Mouse (Mus musculus) liver, embryonic 11.5 days (tissue): ENCODE measurements at regions not wholly inside any gene's neighbourhood (a gene's known extent, or its start where the extent isn't known, plus 50 kb on each side); places are given as distances from the start of the nearest gene placed in this dataset.

Experiments
- ATAC-seq: fragments of 200-750 bp; cut with Nextera tagmentation; replicated peaks from 2 replicates; pipeline ENCODE4 v1.8.0; 2017; ENCODE audit warnings: moderate number of reproducible peaks, mild to moderate bottlenecking, moderate TSS enrichment, moderate library complexity; ENCODE audit not compliant: low FRiP score
- DNase-seq: peaks from one replicate; pipeline ENCODE4 v3.0.0-alpha.2; 2017; ENCODE audit warnings: low spot score
- H3K27ac ChIP-seq: fragments of 300-500 bp; sonication (generic); 2 replicates; pipeline ENCODE4 v1.5.1; 2014; ENCODE audit warnings: mild to moderate bottlenecking, low read depth, low read length, control low read depth
- H3K27me3 ChIP-seq: fragments of 300-500 bp; sonication (generic); replicated peaks from 2 replicates; pipeline ENCODE4 v1.6.1; 2014; ENCODE audit warnings: low read length, mixed read lengths; ENCODE audit not compliant: control insufficient read depth, insufficient read depth
- H3K36me3 ChIP-seq: fragments of 300-500 bp; sonication (generic); 2 replicates; pipeline ENCODE4 v1.6.1; 2014; ENCODE audit warnings: mild to moderate bottlenecking, low read length, moderate library complexity, mixed read lengths; ENCODE audit not compliant: control insufficient read depth, insufficient read depth
- H3K4me1 ChIP-seq: fragments of 300-500 bp; sonication (generic); replicated peaks from 2 replicates; pipeline ENCODE4 v1.6.1; 2014; ENCODE audit warnings: low read length, mixed read lengths; ENCODE audit not compliant: control insufficient read depth, insufficient read depth
- H3K4me2 ChIP-seq: fragments of 300-500 bp; sonication (generic); 2 replicates; pipeline ENCODE4 v1.6.1; 2014; ENCODE audit warnings: mild to moderate bottlenecking, control low read depth, moderate library complexity
- H3K4me3 ChIP-seq: fragments of 300-500 bp; sonication (generic); 2 replicates; pipeline ENCODE4 v1.5.1; 2014; ENCODE audit warnings: low read depth, low read length, control low read depth
- H3K9ac ChIP-seq: fragments of 300-500 bp; sonication (generic); 2 replicates; pipeline ENCODE4 v1.6.1; 2014; ENCODE audit warnings: low read depth, low read length, control low read depth
- H3K9me3 ChIP-seq: fragments of 300-500 bp; sonication (generic); 2 replicates; pipeline ENCODE4 v1.6.1; 2016; ENCODE audit warnings: low read length, inconsistent platforms, mixed read lengths; ENCODE audit not compliant: control insufficient read depth
- WGBS: fragments of 180-500 bp; shearing (Covaris S2); extraction: QIAGEN DNeasy Blood & Tissue Kit; methylation state at CpG from one replicate; pipeline ENCODE4 v1.1.7; 2014; 5-methylcytosine and 5-hydroxymethylcytosine counted together

DNA sequence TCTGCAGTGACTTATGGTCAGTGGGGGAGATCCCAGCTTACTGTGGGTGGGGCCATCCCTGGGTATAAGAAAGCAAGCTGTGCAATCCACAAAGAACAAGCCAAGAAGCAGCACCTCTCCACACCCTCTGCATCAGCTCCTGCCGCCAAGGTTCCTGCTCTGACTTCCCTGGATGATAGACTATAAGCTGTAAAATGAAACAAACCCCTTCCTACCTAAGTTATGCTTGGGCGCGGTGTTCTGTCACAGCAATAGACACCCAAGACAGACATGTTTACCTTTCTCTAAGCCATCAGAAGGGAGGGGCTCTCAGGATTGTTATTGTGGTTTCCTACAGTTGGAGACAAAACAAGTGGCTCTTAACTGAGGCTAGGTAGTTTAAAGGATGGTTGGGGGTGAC lies 159.5 kb downstream of the Spata18 start:
- ATAC-seq (no peak), DNase-seq (no peak)
- H3K4me1 ChIP-seq = no peaks in the 10 kb centered on the region
- H3K27ac ChIP-seq = no peak overlapping the region
- H3K4me3 ChIP-seq = no peak overlapping the region
- H3K36me3 ChIP-seq = no peaks in the 10 kb centered on the region
- no peak overlapping the region for H3K4me2 ChIP-seq
- no peaks in the 10 kb centered on the region for H3K27me3 ChIP-seq
- WGBS = 70% methylated on average over 3 of the region's 3 CpGs
- H3K9ac ChIP-seq = no peak overlapping the region
- no peaks in the 10 kb centered on the region for H3K9me3 ChIP-seq

DNA sequence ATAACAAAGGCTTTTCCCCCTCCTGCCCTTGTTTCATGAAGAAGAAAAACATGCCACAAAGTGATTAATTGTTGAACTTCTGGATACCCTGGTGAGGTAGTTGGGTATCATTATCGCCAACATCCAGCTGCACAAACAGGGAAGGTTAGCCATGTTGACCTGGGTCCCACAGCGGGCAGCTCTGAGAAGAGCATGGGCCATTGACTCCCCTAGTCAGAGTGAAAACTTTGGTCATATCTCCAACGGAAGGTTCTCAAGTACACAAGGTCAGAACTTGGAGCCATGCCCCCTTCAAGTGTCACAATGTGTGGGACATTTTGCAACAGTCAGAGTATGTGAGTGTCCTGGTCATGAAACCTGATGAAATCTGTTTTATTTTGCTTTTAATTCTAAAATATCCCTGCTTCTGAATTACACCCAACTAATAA lies 159.9 kb downstream of the Spata18 start:
- Histone ChIP-seq H3K27me3 (no peaks in the 10 kb centered on the region), H3K4me1 (no peaks in the 10 kb centered on the region), H3K27ac (no peak overlapping the region), H3K4me3 (no peak overlapping the region), H3K36me3 (no peaks in the 10 kb centered on the region), H3K9me3 (no peaks in the 10 kb centered on the region), H3K9ac (no peak overlapping the region), H3K4me2 (no peak overlapping the region)
- WGBS = 69% methylated on average over 3 of the region's 3 CpGs
- DNase-seq (no peak), ATAC-seq (no peak)

DNA sequence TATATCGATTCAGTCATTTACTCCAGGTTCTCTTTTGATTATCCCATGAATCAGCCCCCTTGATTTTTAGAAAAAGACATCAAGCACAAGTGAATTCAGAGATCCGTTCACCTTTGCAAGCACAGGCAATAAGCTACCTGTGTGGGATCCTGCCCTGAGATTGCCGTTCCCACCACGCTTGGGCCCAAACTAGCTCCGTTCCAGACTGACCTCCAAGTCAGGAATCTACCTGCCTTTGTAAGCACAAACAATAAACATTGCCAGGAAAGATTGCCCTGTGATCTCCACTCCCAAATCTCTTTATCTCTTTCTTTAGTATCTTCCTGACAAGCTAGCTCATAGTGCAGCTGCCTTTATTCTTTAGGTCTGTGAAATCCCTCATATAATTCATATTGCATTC lies 164.6 kb downstream of the Spata18 start:
- Histone ChIP-seq H3K4me2 (no peak overlapping the region), H3K27me3 (no peaks in the 10 kb centered on the region), H3K27ac (no peak overlapping the region), H3K9me3 (no peaks in the 10 kb centered on the region), H3K36me3 (no peaks in the 10 kb centered on the region), H3K4me1 (no peaks in the 10 kb centered on the region), H3K9ac (no peak overlapping the region), H3K4me3 (no peak overlapping the region)
- WGBS = 88% methylated on average over 5 of the region's 5 CpGs
- ATAC-seq (no peak), DNase-seq (no peak)

DNA sequence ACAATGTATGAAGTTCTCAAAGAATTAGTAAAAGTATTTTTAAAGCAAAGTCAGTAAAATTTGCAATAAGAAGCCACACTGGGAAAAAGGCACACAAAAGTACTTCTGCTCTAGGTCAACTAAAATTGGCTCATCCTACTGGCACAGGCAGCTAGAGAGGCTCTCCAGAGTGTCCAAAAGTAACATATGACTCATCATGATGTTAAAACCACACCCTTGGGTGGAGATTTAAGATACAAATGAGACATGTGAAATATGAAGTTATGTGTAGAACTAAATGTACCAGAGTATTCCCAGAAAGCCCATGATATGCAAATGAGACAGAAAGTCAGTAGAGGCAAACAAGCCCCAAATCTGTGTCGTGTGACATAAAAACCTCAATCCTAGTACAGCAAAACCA lies 166.0 kb downstream of the Spata18 start:
- Histone ChIP-seq H3K9ac (no peak overlapping the region), H3K36me3 (no peaks in the 10 kb centered on the region), H3K27me3 (no peaks in the 10 kb centered on the region), H3K4me2 (no peak overlapping the region), H3K9me3 (no peaks in the 10 kb centered on the region), H3K27ac (no peak overlapping the region), H3K4me3 (no peak overlapping the region), H3K4me1 (no peaks in the 10 kb centered on the region)
- WGBS = 63% methylated on average over 1 of the region's 1 CpGs
- DNase-seq = no peak
- ATAC-seq = no peak

DNA sequence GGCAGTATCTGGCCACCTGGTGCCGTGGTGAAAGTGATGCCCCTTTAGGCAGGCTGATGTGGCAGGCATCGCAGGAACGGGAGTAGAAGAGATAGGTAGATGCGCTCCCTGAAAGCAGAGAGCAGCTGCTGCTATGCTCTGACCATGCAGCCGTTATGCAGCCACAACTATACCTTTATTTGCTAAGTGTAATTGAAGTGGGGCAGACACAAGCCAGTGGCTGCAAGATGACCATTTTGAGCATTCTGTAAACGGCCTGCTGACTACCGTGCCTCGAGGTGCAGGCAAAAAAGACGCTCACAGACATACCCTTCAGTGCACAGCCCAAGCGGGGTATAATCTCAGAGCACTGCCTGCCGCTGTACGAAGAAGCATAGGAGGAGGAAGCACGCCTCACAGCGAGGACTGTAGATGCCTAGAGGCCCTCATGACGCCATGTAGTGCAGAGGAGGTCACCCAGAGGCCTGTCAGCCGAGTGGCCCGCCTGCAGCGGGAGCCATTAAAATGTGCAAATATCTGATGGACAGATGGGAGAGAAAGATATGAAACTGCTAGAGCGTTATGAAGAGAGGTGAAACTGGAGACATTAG lies 170.9 kb downstream of the Spata18 start:
- Histone ChIP-seq H3K9me3 (no peaks in the 10 kb centered on the region), H3K4me1 (no peaks in the 10 kb centered on the region), H3K36me3 (no peaks in the 10 kb centered on the region), H3K4me2 (no peak overlapping the region), H3K27ac (no peak overlapping the region), H3K27me3 (no peaks in the 10 kb centered on the region), H3K9ac (no peak overlapping the region), H3K4me3 (no peak overlapping the region)
- WGBS = 77% methylated on average over 19 of the region's 19 CpGs
- no peak for DNase-seq
- no peak for ATAC-seq

DNA sequence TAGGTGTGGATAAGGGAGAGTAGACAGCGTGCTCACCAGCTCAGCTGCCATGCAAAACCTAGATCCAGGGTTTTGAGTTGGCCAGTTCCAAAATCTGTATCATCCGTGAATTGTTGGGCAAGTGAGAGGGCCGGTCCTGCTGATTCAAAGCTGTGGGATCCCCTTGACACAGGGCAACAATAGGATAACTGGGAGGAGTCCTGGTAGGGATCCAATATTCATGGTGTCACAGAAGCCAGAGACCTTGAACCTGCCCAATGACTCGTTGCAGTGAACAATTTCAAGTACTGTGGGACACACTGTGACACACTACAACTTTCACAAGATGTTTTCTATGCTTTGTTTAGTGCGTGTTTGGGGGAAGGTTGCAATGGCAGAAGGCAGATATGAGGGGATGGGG lies 172.2 kb downstream of the Spata18 start:
- no peak for DNase-seq
- 86% methylated on average over 5 of the region's 5 CpGs for WGBS
- ATAC-seq = no peak

DNA sequence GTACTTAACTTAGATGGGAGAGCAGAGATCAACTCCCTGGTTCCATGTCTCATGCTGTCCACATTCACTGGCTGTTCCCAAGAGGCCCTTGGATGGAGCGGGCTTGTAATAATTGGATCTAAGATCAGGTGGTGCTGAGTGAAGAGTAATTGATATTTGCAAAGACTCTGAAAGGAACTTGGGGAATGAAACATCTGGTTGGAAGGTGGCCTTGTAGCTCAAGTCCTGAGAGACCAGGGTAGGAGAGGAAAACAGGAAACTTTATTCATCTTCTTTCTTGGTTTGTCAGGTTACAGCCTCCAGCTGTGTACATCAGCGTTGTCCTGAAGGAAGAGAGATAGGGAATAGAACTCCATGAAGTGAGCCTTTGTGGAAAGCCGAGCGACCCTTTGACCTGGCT lies 175.8 kb downstream of the Spata18 start:
- 84% methylated on average over 4 of the region's 4 CpGs for WGBS
- ATAC-seq (no peak), DNase-seq (no peak)
- no peak overlapping the region for H3K4me3 ChIP-seq
- H3K27me3 ChIP-seq = no peaks in the 10 kb centered on the region
- H3K4me1 ChIP-seq = no peaks in the 10 kb centered on the region
- H3K36me3 ChIP-seq = no peaks in the 10 kb centered on the region
- H3K4me2 ChIP-seq = no peak overlapping the region
- no peaks in the 10 kb centered on the region for H3K9me3 ChIP-seq
- H3K9ac ChIP-seq = no peak overlapping the region
- H3K27ac ChIP-seq = no peak overlapping the region

More for the DNA sequence above, 172.2 kb downstream of the Spata18 start:
- Histone ChIP-seq H3K36me3 (no peaks in the 10 kb centered on the region), H3K4me3 (no peak overlapping the region), H3K9me3 (no peaks in the 10 kb centered on the region), H3K27me3 (no peaks in the 10 kb centered on the region), H3K27ac (no peak overlapping the region), H3K4me2 (no peak overlapping the region), H3K4me1 (no peaks in the 10 kb centered on the region), H3K9ac (no peak overlapping the region)

DNA sequence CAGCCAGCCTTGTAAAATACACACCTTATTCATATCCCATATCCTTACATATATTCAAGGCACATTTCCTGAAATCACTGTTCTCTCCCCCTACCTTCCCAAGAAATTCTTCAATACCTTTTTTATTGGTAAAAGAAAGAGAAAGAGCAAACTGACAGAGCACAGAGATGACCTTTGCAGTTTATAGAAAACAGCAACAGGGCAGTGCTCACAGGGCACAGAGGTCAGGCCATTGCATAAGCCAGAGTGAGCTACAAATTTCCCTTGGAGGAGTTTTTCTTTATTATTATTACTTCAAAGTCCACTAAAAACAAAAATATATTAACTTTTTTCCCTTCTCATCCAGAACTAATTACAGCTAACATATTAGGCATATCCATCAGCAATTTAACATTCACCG lies 182.5 kb downstream of the Spata18 start:
- Histone ChIP-seq H3K27me3 (no peaks in the 10 kb centered on the region), H3K9me3 (no peaks in the 10 kb centered on the region), H3K36me3 (no peaks in the 10 kb centered on the region), H3K9ac (no peak overlapping the region), H3K4me3 (no peak overlapping the region), H3K4me1 (no peaks in the 10 kb centered on the region), H3K4me2 (no peak overlapping the region), H3K27ac (no peak overlapping the region)
- WGBS = 73% methylated on average over 1 of the region's 1 CpGs
- ATAC-seq (no peak), DNase-seq (peak; percentile 12)

DNA sequence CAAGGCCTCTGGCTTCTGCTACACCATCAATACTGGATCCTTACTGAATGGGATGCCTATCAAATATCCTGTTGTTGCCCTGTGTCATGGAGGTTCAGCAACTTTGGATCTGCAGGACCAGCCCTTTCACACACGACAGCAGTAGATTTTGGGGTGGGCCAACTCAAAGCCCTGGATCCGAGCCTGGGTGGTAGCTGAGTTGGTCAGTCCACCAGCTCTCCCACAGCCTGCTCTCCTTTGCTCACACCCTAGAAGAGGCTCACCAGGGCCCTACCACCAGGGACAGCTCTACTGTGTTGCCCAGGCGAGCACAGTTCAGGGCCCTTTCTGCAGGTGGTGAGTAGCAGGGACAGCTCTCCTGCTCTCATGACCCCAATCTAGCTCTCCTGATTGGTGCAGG lies 192.6 kb downstream of the Spata18 start:
- Histone ChIP-seq H3K9ac (no peak overlapping the region), H3K4me2 (no peak overlapping the region), H3K36me3 (no peaks in the 10 kb centered on the region), H3K4me3 (no peak overlapping the region), H3K9me3 (no peaks in the 10 kb centered on the region), H3K4me1 (no peaks in the 10 kb centered on the region), H3K27me3 (no peaks in the 10 kb centered on the region), H3K27ac (no peak overlapping the region)
- DNase-seq (peak; percentile 12), ATAC-seq (no peak)
- 73% methylated on average over 3 of the region's 3 CpGs for WGBS
